Mouse (Mus musculus) liver, embryonic 14.5 days (tissue): ENCODE results near the gene Aqp9. TPM values are rescaled to one million over a fixed set of nuclear protein-coding genes. Genes with fewer than 3 reads are reported as not detected.

Experiments
- ATAC-seq: fragments of 200-750 bp; cut with Nextera tagmentation; 2 replicates; pipeline ENCODE4 v1.8.0; 2017; ENCODE audit warnings: moderate number of reproducible peaks, mild to moderate bottlenecking, moderate library complexity; ENCODE audit not compliant: insufficient read depth
- DNase-seq, 3 experiments: peaks; one replicate each; pipeline ENCODE4 v3.0.0-alpha.2; 2012 to 2013; ENCODE audit warnings: low read depth in 3 of 3, low spot score in 3 of 3
- H3K27ac ChIP-seq: fragments of 300-500 bp; sonication (generic); 2 replicates; pipeline ENCODE4 v1.5.1; 2014; ENCODE audit warnings: moderate library complexity, mild to moderate bottlenecking, control low read depth, inconsistent platforms
- H3K27me3 ChIP-seq: fragments of 300-500 bp; sonication (generic); 2 replicates; pipeline ENCODE4 v1.6.1; 2014; ENCODE audit warnings: mild to moderate bottlenecking, low read length, moderate library complexity; ENCODE audit not compliant: control insufficient read depth, insufficient read depth
- H3K36me3 ChIP-seq: fragments of 300-500 bp; sonication (generic); replicated peaks from 2 replicates; pipeline ENCODE4 v1.6.1; 2014; ENCODE audit warnings: low read depth; ENCODE audit not compliant: control insufficient read depth, insufficient read depth
- H3K4me1 ChIP-seq, 2 experiments: fragments of 200-500 bp in 1 of 2; fragments of 300-500 bp in 1 of 2; sonication (generic) in 1 of 2; replicated peaks; 2 replicates each; pipeline ENCODE4 v1.6.1; 2012 to 2014; ENCODE audit warnings: antibody characterized with exemption in 1 of 2, inconsistent platforms in 1 of 2, low read length in 1 of 2; ENCODE audit not compliant: control insufficient read depth in 2 of 2, insufficient read depth in 2 of 2
- H3K4me2 ChIP-seq: fragments of 300-500 bp; sonication (generic); 2 replicates; pipeline ENCODE4 v1.6.1; 2014; ENCODE audit warnings: low read depth, mild to moderate bottlenecking, control low read depth, moderate library complexity
- H3K4me3 ChIP-seq, 2 experiments: fragments of 200-500 bp in 1 of 2; fragments of 300-500 bp in 1 of 2; sonication (generic) in 1 of 2; 2 replicates each; pipeline ENCODE4 v1.5.1; 2012 to 2014; ENCODE audit warnings: low read depth in 2 of 2, low read length in 2 of 2, mild to moderate bottlenecking in 2 of 2, control low read depth in 1 of 2, inconsistent platforms in 1 of 2, moderate library complexity in 1 of 2; ENCODE audit not compliant: insufficient read depth in 1 of 2
- H3K9ac ChIP-seq: fragments of 300-500 bp; sonication (generic); replicated peaks from 2 replicates; pipeline ENCODE4 v1.6.1; 2014; ENCODE audit warnings: mild to moderate bottlenecking, control low read depth, moderate library complexity
- H3K9me3 ChIP-seq: fragments of 300-500 bp; sonication (generic); 2 replicates; pipeline ENCODE4 v1.6.1; 2016; ENCODE audit warnings: low read length, mixed read lengths; ENCODE audit not compliant: control insufficient read depth
- CTCF ChIP-seq: IDR thresholded peaks from 2 replicates; pipeline ENCODE4 v1.5.1; 2016; ENCODE audit warnings: antibody characterized with exemption, low read depth, control low read depth
- EP300 ChIP-seq: IDR thresholded peaks from 2 replicates; pipeline ENCODE4 v1.6.1; 2016; ENCODE audit warnings: antibody characterized with exemption, low read depth
- WGBS: fragments of 180-500 bp; shearing (Covaris S2); extraction: QIAGEN DNeasy Blood & Tissue Kit; methylation state at CpG from one replicate; pipeline ENCODE4 v1.1.7; 2014; ENCODE audit not compliant: insufficient replicate concordance; 5-methylcytosine and 5-hydroxymethylcytosine counted together
- polyA plus RNA-seq, 2 experiments: library from polyadenylated mRNA; depleted of rRNA in 1 of 2; stranded (reverse) in 1 of 2; unstranded in 1 of 2; fragments of >200 nt; fragmentation: Nextera tagmentation in 1 of 2; extraction: Ambion mirVana in 1 of 2; gene quantifications; 2 replicates each; pipeline versions ENCODE4 v1.2.1 to v1.2.3; 2012 to 2014

Gene Aqp9
- polyA plus RNA-seq, 2 experiments = 4.1 to 8.6 TPM

GRCm38 (mm10) chr9:71167473-71168215, 838 bp downstream of the Aqp9 start:
- ATAC-seq (no peak), DNase-seq (no peak)
- Histone ChIP-seq H3K4me1 (peaks cover 64 to 71% of the 10 kb centered on the region in 2 experiments), H3K9me3 (no peaks in the 10 kb centered on the region), H3K4me3 (no peak overlapping the region), H3K27me3 (no peaks in the 10 kb centered on the region), H3K36me3 (no peaks in the 10 kb centered on the region), H3K9ac (peak overlapping the region; percentile 65), H3K27ac (peak overlapping the region; percentile 100), H3K4me2 (peak overlapping the region; percentile 86)
- WGBS = 30% methylated on average over 2 of the region's 2 CpGs
- TF ChIP-seq EP300 (no peak), CTCF (no peak)

DNA sequence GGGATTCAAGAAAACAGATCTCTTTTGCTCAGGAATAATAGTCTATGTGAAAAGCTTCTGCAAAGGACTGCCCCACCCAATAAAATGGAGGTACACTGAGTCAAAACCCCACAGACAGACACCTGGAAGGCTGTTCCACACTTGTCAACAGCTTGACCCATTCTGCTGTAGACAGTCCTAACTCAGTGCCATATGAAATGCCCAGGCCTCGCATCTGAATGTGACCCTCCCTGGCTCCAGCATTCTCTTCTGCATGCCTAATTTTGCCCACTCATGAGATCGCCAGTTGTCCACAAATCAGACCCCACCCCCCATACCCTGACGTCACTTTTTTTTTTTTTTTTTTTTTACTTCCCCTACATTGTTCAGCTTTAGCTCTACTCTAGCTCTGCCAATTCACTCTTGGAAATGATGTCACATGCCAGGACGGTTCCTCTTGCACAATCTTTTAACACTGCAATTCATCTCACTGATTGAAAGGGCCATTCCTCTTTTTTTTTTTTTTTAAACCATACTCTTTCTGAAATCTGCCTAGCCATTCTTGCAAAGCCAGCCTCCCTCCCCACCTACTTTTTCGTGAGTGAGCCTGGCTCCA, 1.5 kb downstream of the Aqp9 start:
- Histone ChIP-seq H3K9me3 (no peaks in the 10 kb centered on the region), H3K4me3 (peak overlapping the region in 1 of 2 experiments; percentile 33; a peak in 2 of 4 replicates), H3K27me3 (no peaks in the 10 kb centered on the region), H3K27ac (peak overlapping the region; percentile 100), H3K36me3 (no peaks in the 10 kb centered on the region), H3K4me2 (peak overlapping the region; percentile 86), H3K9ac (peak overlapping the region; percentile 85), H3K4me1 (peaks cover 69 to 71% of the 10 kb centered on the region in 2 experiments)
- no peak for DNase-seq
- no peak for TF ChIP-seq EP300
- TF ChIP-seq CTCF = no peak
- ATAC-seq = no peak
- WGBS = 25% methylated on average over 5 of the region's 5 CpGs

DNA sequence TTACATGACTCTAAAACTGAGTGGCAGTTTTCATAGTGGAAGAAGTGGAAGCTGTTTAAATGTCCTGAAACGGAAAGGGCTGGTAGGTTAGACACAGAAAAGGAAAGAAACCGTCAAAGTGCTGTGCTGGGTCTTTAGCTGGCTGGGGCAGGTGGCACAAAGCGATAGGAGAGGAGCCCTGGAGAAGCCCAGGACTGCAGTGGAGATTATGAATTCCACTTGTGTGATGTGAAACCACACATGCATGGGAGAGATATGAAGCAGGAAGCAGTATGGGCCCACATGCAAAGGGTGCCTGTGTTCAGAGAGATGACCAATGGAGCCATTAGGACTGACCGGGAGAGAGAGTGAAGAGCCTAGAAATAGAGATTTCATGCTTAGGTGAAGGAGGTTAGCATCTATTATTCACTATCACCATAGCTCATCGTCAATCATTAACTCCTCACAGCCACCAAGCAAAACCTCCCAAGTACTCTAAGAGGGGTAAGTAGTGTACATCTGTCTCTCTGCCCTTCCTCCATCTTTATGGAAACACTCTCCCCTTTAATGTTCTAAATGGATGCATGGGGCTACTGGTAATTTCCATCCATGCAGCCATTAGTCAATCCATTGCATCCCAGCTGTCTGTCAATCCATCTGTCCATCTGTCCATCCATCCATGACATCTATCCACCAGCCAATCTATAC, 2.3 kb downstream of the Aqp9 start:
- peak overlapping the region in 1 of 2 experiments; percentile 41; a peak in 2 of 4 replicates for H3K4me3 ChIP-seq
- 21% methylated on average over 5 of the region's 5 CpGs for WGBS
- H3K9me3 ChIP-seq = no peaks in the 10 kb centered on the region
- ATAC-seq (peak; percentile 93), DNase-seq (peak; percentile 94 to 96 (median 95))
- no peaks in the 10 kb centered on the region for H3K27me3 ChIP-seq
- H3K9ac ChIP-seq = peak overlapping the region; percentile 85
- TF ChIP-seq CTCF (no peak), EP300 (peak; percentile 99)
- peak overlapping the region; percentile 86 for H3K4me2 ChIP-seq
- H3K36me3 ChIP-seq = no peaks in the 10 kb centered on the region
- peaks cover 71% of the 10 kb centered on the region in 2 experiments for H3K4me1 ChIP-seq
- H3K27ac ChIP-seq = peak overlapping the region; percentile 100

DNA sequence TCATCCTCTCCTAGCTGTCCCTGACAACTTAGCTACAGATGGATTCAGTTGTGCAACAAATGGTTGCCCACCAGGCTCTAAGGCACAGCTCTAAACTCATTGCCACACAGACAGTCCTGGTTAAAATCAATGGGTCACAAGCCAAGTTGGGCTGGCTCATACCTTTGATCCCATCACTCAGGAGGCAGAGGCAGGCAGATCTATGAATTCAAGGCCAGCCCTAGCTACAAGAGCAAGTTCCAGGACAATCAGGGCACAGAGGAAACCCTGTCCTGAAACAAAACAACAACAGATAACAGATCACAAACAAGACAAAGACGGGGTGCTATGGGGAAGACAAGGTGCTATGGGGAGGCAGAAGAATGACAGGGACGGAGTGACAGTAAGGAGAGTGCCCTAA, 3.0 kb downstream of the Aqp9 start:
- Histone ChIP-seq H3K27ac (peak overlapping the region; percentile 100), H3K4me1 (peaks cover 76% of the 10 kb centered on the region in 2 experiments), H3K9me3 (no peaks in the 10 kb centered on the region), H3K4me2 (peak overlapping the region; percentile 86), H3K4me3 (peak overlapping the region; percentile 6 to 41; a peak in 3 of 4 replicates), H3K36me3 (no peaks in the 10 kb centered on the region), H3K27me3 (no peaks in the 10 kb centered on the region), H3K9ac (peak overlapping the region; percentile 85)
- ATAC-seq = peak; percentile 36
- WGBS = 19% methylated on average over 2 of the region's 2 CpGs
- DNase-seq = no peak
- no peak for TF ChIP-seq CTCF
- TF ChIP-seq EP300 = no peak

GRCm38 (mm10) chr9:71165061-71165460, 3.4 kb downstream of the Aqp9 start:
- peaks cover 78 to 80% of the 10 kb centered on the region in 2 experiments for H3K4me1 ChIP-seq
- no peak for DNase-seq
- 34% methylated on average over 6 of the region's 6 CpGs for WGBS
- peak overlapping the region; percentile 85 for H3K9ac ChIP-seq
- H3K4me2 ChIP-seq = peak overlapping the region; percentile 86
- H3K9me3 ChIP-seq = no peaks in the 10 kb centered on the region
- H3K27me3 ChIP-seq = no peaks in the 10 kb centered on the region
- H3K4me3 ChIP-seq = no peak overlapping the region; a peak in 1 of 4 replicates
- ATAC-seq = no peak
- H3K36me3 ChIP-seq = no peaks in the 10 kb centered on the region
- peak overlapping the region; percentile 100 for H3K27ac ChIP-seq
- no peak for TF ChIP-seq EP300
- no peak for TF ChIP-seq CTCF
